Mouse (Mus musculus) induced T-regulatory cell, adult 2 months (primary cell): ENCODE measurements around the gene Zc3h18.
A peak's percentile ranks its signal among the peaks of the same experiment; 100 is the strongest.

Source experiments
- DNase-seq: peaks from one replicate; pipeline ENCODE4 v3.0.0-alpha.2; 2012; ENCODE audit warnings: low read depth

Gene Zc3h18

DNA sequence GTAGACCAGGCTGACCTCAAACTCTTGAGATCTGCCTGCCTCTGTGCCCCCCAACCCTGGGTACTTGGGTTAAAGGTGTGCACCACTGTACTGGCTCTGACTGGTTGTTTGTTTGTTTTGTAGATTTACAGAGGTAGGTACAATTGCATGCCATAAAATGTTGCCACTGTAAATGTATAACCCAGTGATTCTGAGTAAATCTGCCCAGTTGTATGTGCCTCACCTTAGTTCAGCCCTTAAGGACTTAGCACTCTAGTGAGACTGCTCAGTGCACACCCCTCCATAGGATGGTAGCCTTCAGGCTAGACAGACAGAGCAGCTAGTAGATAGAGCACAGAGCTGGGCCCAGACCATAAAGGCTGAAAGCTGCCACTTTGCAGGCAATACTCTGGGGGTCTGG is 17.3 kb downstream of the Zc3h18 start:
- DNase-seq: no peak

GRCm38 (mm10) chr8:122395291-122395690 is 18.9 kb downstream of the Zc3h18 start:
- no peak for DNase-seq

DNA sequence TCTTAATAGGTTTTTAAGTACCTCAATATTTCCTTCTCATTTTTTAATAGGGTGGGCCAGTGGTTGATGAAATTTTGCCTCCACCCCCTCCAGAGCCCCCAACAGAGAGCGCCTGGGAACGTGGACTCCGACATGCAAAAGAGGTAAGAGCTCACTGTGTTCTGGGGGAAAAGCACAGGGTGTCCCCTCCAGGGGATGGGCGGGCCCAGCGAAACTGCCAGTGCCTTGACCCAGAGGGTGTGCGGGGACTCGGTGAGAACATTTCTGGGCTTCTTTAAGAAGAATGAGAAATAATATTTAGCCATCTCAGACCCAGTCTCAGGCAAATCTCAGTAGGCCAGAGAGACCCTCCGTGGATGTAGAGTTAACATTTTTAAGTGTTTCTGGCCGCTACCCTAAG is 21.8 kb downstream of the Zc3h18 start:
- DNase-seq: no peak

DNA sequence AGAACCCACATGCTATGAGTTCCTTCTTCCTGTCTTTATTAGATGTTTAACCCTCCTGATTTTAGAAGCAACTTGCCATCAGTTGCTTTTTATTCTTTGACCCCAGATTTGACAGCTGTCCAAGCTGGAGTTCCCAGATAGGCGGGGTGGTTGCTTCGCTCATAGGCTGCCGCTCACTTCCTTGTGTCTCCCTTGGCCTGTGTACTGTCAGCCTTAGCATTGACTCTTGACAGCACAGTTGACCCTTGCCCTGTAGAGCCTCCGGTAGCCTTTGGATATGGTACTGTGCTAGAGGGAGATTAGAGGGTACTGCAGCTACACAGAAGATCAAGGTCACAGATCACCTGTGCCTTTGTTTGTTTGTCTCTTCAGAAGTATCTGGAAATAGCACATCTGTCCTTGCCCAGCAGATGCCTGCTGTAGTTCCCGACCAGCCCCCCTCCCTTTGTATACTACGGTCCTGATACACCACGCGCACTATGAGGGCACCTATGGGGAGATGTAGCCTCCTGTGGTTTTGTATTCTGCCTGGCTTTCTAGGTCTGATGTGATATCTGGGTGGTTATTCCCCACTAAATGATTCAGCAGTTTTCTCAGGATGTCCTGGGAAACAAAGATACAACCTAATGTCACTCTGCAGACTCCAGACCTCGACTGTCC is 28.9 kb downstream of the Zc3h18 start:
- DNase-seq: no peak

DNA sequence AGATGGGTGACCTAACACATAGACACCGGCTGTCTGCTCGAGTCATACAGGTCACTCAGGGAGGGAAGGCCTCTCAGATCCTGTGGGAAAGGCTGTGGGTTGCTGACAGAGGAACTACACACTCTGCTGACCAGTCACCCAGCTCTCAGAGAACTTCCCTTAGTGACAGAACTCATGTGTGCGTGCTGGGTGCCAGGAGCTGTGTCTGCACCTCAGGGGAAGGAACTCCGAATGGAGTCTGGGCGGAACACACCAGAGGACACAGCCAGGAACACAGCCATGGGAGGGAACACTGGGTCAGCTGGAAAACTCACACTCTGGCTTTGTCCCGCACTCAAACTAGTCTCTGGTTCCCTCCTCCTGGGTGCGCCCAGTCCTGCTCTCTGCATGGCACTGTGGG is 31.3 kb downstream of the Zc3h18 start:
- DNase-seq: no peak

DNA sequence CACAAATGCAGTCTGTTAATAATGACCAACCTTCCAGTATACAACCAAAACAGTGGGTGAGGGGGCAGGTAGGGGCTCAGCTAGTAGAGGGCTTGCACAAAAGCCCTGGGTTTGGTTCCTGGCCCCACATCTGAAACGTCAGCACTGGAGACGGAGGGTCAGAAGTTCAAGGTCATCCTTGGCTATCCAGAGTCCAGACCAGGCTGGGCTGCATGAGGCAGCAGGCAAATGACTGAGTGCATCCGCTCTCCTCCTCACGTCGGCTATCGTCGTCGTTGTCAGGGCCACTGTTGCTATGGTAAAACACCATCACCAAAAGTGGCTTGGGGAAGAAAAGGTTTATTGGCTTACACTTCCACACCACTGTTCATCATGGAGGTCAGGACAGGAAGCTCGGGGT is 37.9 kb downstream of the Zc3h18 start:
- no peak for DNase-seq

DNA sequence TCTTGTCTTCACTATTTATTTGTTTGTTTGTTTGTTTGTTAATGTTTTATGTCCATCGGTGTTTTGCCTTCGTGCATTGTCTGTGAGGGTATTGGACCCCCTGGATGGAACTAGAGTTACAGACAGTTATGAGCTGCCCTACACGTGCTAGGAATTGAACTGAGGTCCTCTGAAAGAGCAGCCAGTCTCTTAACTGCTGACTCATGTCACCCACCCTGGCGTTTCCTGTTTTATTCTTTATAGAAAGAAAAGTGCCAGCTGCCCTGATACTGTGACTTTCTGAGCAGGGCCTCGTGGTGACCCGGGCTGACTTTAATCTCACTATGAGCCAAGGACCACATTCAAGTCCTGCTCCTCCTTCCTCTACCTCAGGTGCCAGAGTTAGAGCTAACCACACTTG is 39.1 kb downstream of the Zc3h18 start:
- peak; percentile 35 for DNase-seq

DNA sequence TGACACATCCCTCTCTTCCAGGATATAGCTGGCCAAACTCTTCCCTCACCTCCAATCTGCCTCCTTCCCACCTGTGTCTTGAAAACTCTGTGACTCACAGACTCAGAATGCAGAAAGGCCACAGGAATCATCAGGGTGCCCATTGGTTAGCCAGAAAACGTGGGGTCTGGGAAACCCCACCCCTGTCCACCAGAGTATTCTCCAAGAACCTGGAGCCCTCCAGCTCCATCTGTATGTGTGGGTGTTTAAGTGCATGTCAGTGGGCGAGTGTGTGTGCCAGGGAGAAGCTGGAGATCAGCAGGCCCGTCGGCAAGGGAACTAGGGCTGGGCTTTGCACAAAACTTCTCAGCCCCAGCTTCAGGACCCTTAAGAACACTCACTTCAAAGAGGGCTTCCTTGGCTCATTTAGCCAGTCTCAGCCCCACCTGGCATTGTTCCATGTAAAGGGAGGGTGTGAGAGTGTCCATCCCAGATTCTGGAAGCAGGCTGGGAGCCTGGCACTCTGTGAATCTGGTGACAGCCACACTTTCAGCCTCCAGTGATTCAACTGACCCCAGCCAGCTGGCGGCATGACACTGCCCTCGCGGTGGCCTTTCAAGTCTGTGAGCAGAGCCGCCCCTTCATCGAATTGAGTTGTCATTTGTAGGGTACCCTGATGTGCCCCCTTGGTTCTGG is 43.6 kb downstream of the Zc3h18 start:
- no peak for DNase-seq

DNA sequence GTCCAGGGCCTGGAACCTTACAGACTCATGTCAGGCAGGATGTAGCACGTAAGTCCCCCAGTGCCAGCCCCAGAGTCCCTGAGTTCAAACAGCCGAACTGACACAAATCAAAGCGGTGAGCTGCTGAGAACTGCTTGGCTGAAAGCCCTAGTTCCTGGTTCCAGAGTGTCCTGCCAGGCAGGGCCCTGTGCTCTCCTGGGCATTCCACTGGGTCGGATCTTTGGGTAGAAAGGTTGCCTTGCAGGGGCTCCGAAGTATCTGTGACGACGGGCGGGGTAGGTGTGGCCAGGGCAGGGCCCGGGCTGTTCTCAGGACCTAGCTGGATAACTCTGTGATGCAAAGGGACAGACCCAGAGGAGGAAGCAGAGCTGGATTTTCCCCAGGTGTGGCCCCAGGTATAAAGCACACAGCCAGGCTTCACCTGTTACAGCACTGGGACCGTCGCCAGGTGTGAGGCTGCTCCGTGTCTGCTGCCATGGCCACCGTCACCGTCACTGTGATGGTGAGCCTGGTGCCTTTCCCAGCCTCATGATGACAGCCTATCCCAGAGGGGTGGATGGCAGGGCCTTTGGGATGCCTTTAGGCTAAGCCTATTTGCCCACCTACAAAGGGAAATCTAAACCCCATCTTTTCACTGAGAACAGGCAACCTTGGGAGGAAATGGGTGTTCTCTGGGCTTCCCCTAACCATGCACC is 45.1 kb downstream of the Zc3h18 start, which contains the start of gene Il17c:
TSS of gene Il17c (plus strand) at position 645 of the 695 bp plus-strand sequence.
- no peak for DNase-seq

- DNase-seq: no peak
Measured at GRCm38 (mm10) chr8:122423217-122423616, 46.8 kb downstream of the Zc3h18 start.

DNA sequence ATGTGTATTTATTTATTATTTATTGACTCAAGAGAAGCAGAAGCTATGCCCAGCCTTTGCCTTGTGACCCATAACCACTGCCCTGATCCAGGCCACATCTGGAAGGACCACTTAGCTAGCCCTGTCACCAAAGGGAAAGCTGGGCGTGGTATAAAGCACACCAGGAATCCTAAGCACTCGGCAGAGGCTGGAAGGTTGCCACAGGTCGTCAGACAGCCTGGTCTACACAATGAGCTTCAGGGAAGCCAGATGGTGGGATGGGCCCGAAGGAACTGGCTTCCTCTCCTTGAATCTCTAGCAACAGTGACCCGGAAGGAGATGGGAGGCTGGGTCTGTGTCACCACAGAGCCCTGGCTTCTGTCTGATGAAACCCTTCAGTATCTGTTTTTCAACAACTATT is 47.2 kb downstream of the Zc3h18 start:
- DNase-seq: no peak

GRCm38 (mm10) chr8:122426145-122426544 is 49.7 kb downstream of the Zc3h18 start:
- no peak for DNase-seq

GRCm38 (mm10) chr8:122427607-122428006 is 51.2 kb downstream of the Zc3h18 start:
- no peak for DNase-seq

- no peak for DNase-seq
Measured at GRCm38 (mm10) chr8:122428163-122428562, 51.8 kb downstream of the Zc3h18 start.

DNA sequence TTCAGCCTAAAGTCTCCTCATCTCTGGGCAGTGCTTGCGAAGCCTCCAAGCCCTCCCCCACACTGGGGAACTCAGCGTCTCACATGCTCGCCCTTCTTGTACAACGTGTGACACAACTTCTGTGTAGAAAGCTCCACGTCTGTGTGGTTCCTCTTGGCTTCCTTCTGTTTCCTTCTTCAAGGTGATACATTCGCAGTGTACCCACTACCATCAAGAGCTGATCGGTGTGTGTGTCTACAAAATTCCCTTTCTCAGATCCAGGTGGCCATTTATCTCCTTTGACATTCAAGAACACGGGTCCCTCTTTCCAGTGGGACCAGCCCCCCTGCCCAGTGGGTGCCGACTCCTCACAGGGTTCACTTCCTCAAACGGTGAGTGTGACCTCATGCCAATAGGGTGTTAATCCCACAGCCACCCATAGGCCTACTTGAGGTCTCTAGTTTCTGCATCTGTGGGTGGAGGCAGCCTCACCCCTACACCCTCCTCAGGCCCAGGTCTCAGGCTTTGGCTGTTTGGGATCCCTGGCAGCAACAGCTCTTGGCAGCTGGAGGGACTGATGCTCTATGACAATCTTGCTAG is 53.7 kb downstream of the Zc3h18 start:
- DNase-seq: peak; percentile 49

- DNase-seq: peak; percentile 21
Measured at GRCm38 (mm10) chr8:122430646-122431045, 54.2 kb downstream of the Zc3h18 start.

GRCm38 (mm10) chr8:122431694-122432442 is 55.5 kb downstream of the Zc3h18 start:
- peak; percentile 61 for DNase-seq

DNA sequence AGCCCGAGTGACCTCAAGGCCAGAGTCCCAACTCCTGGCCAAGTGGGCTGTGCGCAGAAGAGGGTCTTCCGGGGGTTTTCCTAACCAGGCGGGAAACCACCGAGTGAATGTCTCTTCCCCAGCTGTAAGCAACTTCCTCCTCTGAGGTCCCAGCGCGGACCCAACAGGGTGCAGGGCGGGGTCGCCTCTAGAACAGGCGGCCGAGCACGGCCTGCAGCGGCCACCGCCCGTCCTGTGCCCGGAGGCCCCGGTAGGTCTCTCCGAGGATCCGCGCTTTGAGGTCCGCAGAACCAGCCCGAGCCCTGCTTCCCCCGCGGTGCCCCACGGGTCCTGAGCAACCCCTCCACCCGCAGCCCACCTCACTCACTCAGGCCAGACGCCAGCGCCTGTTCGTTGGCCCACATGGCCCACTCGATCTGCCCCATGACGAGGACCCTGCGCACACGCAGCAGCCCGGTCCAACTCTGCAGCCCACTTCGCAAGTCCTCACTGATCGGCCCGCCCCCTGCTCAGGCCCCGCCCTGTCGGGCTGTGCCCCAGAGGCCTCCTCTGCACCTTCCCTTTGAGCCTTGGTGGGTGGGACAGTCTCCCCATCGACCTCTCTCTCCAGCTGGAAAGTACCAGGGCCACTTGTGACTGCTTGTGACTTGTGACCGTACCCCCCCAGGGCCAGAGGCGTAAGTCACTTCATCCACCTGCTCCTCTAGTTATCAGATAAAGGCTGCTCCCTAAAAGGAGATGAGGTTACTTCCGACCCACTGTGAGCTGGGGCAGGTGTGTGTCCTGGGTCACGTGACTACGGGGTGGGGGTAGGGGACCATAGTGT is 56.2 kb downstream of the Zc3h18 start, which contains the start of gene Cyba:
TSS of gene Cyba (minus strand) at position 488 of the 826 bp plus-strand sequence.
- peak; percentile 92 for DNase-seq

GRCm38 (mm10) chr8:122433269-122433905 is 57.0 kb downstream of the Zc3h18 start:
- no peak for DNase-seq

DNA sequence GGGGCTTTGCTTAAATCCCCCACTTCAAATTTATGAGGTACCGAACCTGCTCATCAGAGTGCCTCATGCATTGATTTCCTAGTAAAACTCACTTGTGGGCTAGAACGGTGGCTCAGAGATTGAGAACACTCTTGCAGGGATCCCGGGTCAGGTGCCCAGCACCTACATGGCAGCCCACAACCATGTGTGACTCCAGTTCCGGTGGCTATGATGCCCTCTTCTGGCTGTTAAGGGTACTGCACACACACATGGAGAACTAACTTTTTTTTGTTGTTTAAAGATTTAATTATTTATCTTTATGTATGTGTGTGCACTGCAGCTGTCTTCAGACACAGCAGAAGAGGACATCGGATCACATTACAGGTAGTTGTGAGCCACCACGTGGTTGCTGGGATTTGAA is 59.0 kb downstream of the Zc3h18 start:
- DNase-seq: peak; percentile 63

DNA sequence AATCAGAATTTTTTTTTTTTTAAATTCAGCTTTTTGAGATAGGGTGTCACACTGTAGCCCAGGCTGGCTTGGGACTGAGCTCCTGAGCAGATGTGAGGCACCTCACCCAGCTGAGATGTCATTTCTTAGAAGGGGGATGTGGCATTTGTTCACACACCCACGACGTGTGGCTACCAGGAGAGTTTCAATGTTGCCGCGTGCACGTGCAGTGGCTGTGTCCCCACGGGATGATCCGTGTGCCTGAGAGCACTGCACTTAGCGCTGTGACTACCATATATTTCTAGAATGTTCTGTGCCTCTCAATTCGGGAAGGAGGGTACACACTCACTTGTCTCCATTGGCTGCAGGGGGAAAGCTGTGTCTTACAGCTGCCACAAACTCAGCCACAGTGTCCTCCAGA is 59.7 kb downstream of the Zc3h18 start:
- DNase-seq: peak; percentile 69
